Mouse (Mus musculus) hindbrain, embryonic 14.5 days (tissue): Measurements from ENCODE around the gene Hrh3. TPM values are rescaled to one million over a fixed set of nuclear protein-coding genes. Genes with fewer than 3 reads are reported as not detected.

Experiments
- ATAC-seq: fragments of 200-750 bp; cut with Nextera tagmentation; 2 replicates; pipeline ENCODE4 v1.8.0; 2017; ENCODE audit warnings: moderate number of reproducible peaks, mild to moderate bottlenecking, moderate TSS enrichment, moderate library complexity; ENCODE audit not compliant: low FRiP score
- DNase-seq: peaks from one replicate; pipeline ENCODE4 v3.0.0-alpha.2; 2015; ENCODE audit warnings: low spot score
- H3K27ac ChIP-seq: fragments of 300-500 bp; sonication (generic); 2 replicates; pipeline ENCODE4 v1.5.1; 2014; ENCODE audit warnings: mild to moderate bottlenecking, moderate library complexity
- H3K27me3 ChIP-seq: fragments of 300-500 bp; sonication (generic); 2 replicates; pipeline ENCODE4 v1.6.1; 2014; ENCODE audit warnings: mild to moderate bottlenecking, low read length, mixed read lengths; ENCODE audit not compliant: control insufficient read depth, insufficient read depth
- H3K36me3 ChIP-seq: fragments of 300-500 bp; sonication (generic); replicated peaks from 2 replicates; pipeline ENCODE4 v1.6.1; 2014; ENCODE audit not compliant: control insufficient read depth, insufficient read depth
- H3K4me1 ChIP-seq: fragments of 300-500 bp; sonication (generic); replicated peaks from 2 replicates; pipeline ENCODE4 v1.6.1; 2014; ENCODE audit warnings: antibody characterized with exemption, low read length, mixed read lengths; ENCODE audit not compliant: control insufficient read depth, insufficient read depth
- H3K4me2 ChIP-seq: fragments of 300-500 bp; sonication (generic); replicated peaks from 2 replicates; pipeline ENCODE4 v1.6.1; 2014; ENCODE audit warnings: mild to moderate bottlenecking, moderate library complexity
- H3K4me3 ChIP-seq: fragments of 300-500 bp; sonication (generic); replicated peaks from 2 replicates; pipeline ENCODE4 v1.5.1; 2014; ENCODE audit warnings: mild to moderate bottlenecking, low read length
- H3K9ac ChIP-seq: fragments of 300-500 bp; sonication (generic); 2 replicates; pipeline ENCODE4 v1.6.1; 2014
- H3K9me3 ChIP-seq: fragments of 300-500 bp; sonication (generic); 2 replicates; pipeline ENCODE4 v1.6.1; 2016; ENCODE audit warnings: low read length; ENCODE audit not compliant: control insufficient read depth
- WGBS: fragments of 180-500 bp; shearing (Covaris S2); extraction: QIAGEN DNeasy Blood & Tissue Kit; methylation state at CpG from one replicate; pipeline ENCODE4 v1.1.7; 2014; 5-methylcytosine and 5-hydroxymethylcytosine counted together
- polyA plus RNA-seq: library from polyadenylated mRNA; unstranded; fragments of >200 nt; fragmentation: Nextera tagmentation; extraction: Ambion mirVana; gene quantifications from 2 replicates; pipeline ENCODE4 v1.2.1, GENCODE M21; 2014

Hrh3 gene
- polyA plus RNA-seq: 1.4 and 1.7 TPM in 2 replicates

DNA sequence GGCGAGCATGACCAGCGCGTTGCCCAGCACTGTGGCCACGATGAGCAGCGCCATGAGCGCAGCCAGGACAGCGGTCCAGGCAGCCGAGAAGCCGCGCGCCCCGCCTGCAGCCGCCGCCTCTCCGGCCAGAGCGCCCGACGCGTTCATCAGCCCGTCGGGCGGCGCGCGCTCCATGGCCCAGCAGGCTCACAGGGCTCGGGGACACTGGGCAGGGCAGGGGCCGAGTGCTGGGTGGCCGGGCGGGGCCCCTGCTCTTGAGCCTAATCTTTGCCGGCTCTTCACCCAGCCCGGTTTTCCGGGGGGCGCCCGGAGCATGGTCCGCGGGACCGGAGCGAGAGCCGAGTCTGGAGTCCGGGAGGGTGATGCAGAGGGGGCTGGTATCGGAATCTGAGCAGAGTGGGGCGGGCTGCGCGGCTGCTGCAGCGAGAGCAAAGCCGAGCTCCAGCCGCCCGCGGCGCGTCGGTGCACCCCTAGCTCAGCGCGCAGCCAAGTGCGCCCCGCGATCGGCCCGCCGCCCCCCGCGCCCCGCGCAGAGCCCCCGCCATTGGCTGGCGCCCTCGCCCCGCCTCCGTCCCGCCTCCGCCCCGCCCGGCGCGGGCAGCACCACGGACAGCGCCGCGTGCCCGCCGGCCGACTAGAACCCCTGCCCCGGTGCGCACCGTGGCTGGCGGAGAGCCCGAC lies at the start of gene Hrh3:
Gene Hrh3, minus strand, starts transcription at position 511 of the 681 bp plus-strand sequence.
- Histone ChIP-seq H3K4me3 (peak within 1 kb of the TSS; percentile 53), H3K4me1 (peaks cover 9% of the 10 kb centered on the region), H3K9me3 (no peaks in the 10 kb centered on the region), H3K27me3 (peaks cover 39% of the 10 kb centered on the region), H3K36me3 (no peaks in the 10 kb centered on the region), H3K4me2 (peak within 1 kb of the TSS; percentile 97), H3K27ac (no peak within 1 kb of the TSS), H3K9ac (peak within 1 kb of the TSS; percentile 63)
- DNase-seq: peak; percentile 64
- 1% methylated on average over 81 of the region's 87 CpGs for WGBS
- ATAC-seq: peak; percentile 66

DNA sequence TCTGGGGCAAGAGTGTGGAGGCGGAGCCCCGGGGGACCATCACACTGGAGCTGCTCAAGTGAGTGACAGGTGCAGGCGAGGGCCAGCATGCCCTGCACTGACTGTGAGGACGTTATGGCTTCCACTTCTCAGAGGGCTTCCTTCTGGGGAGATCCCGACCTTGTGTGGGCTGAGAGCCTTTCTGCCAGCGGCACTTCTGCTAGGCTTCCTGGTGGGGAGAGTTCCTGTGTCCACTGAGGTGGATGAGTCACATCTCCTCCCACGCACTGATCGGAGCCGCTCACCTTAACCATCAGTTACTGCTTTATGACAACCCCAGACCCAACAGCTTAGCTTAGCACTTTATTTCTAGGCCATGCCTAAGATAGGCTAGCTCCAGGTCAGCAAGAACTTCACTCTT lies 44.3 kb upstream of the Hrh3 start:
- DNase-seq (no peak), ATAC-seq (no peak)
- Histone ChIP-seq H3K27me3 (no peaks in the 10 kb centered on the region), H3K36me3 (peaks cover 96% of the 10 kb centered on the region), H3K4me3 (no peak overlapping the region), H3K4me2 (no peak overlapping the region), H3K4me1 (no peaks in the 10 kb centered on the region), H3K27ac (no peak overlapping the region), H3K9me3 (no peaks in the 10 kb centered on the region), H3K9ac (no peak overlapping the region)
- WGBS: 89% methylated on average over 9 of the region's 9 CpGs

DNA sequence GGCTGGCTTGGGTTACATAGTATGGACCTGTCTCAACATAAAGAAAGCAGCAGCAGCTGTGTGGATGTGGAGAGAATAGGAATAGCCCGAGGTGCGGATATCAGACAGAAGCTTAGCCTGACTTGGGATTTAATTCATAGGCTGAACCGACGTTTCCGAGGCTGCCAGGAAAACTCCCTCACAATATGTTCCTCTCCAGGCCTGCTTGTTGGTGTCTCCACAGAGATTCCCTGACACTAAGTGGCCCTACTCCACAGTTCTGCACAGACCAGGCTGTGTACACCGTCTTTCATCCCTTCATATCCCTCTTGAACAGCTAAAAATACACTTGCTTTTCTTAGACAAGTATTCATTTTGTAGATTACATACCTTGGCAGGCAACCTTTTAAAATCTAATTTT lies 43.1 kb upstream of the Hrh3 start:
- H3K27ac ChIP-seq: no peak overlapping the region
- no peak overlapping the region for H3K4me2 ChIP-seq
- ATAC-seq (no peak), DNase-seq (no peak)
- H3K36me3 ChIP-seq: peaks cover 92% of the 10 kb centered on the region
- no peaks in the 10 kb centered on the region for H3K4me1 ChIP-seq
- H3K27me3 ChIP-seq: no peaks in the 10 kb centered on the region
- H3K9ac ChIP-seq: no peak overlapping the region
- no peaks in the 10 kb centered on the region for H3K9me3 ChIP-seq
- WGBS: 81% methylated on average over 6 of the region's 6 CpGs
- H3K4me3 ChIP-seq: no peak overlapping the region

DNA sequence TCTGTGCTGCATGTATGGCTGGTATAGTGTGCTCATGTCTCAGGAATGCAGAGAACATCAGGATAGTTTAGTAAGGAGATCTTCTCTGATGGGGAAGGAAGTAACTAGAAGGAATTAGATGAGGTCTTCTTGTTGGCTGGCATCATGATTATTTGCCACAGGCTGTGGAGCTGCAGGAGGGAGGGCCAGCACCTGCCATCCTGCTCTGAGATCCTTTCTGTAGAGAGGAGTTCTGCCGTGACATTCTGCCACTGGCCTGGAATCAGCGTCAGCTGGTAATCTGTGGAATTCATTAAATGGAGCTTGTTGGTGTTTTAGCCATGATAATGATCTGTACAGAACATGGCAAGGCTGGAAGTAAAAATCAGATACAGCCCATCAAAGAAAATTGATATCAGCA lies 41.8 kb upstream of the Hrh3 start:
- Histone ChIP-seq H3K4me1 (no peaks in the 10 kb centered on the region), H3K27me3 (no peaks in the 10 kb centered on the region), H3K36me3 (peaks cover 93% of the 10 kb centered on the region), H3K9me3 (no peaks in the 10 kb centered on the region), H3K4me3 (no peak overlapping the region), H3K27ac (no peak overlapping the region), H3K4me2 (no peak overlapping the region), H3K9ac (no peak overlapping the region)
- ATAC-seq (no peak), DNase-seq (no peak)
- WGBS: 86% methylated on average over 2 of the region's 2 CpGs

DNA sequence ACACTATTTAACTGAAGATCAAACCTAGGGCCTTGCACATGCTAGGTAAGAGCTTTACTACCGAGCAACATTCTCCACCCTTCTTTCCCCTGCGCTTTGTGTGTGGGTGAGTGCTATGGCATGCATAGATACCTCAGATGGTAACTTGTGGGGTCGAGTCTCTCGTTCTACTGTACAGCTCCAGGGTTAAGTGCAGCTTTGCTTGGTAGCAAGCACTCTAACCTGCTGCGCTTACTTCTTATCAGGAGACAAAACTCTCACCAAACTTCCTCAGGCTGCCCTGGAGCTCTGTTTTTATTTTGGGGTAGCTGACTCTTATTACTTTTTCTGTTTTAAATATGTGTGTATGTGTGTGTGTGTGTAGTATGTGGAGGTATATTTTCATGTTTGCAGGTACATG lies 31.1 kb upstream of the Hrh3 start:
- ATAC-seq (no peak), DNase-seq (no peak)
- peaks cover 32% of the 10 kb centered on the region for H3K36me3 ChIP-seq
- H3K4me1 ChIP-seq: no peaks in the 10 kb centered on the region; the same call in 1 of the 2 replicates
- WGBS: 83% methylated on average over 5 of the region's 5 CpGs
- H3K9ac ChIP-seq: no peak overlapping the region
- no peak overlapping the region for H3K4me3 ChIP-seq
- H3K27ac ChIP-seq: no peak overlapping the region
- H3K4me2 ChIP-seq: no peak overlapping the region
- H3K9me3 ChIP-seq: no peaks in the 10 kb centered on the region
- H3K27me3 ChIP-seq: no peaks in the 10 kb centered on the region

DNA sequence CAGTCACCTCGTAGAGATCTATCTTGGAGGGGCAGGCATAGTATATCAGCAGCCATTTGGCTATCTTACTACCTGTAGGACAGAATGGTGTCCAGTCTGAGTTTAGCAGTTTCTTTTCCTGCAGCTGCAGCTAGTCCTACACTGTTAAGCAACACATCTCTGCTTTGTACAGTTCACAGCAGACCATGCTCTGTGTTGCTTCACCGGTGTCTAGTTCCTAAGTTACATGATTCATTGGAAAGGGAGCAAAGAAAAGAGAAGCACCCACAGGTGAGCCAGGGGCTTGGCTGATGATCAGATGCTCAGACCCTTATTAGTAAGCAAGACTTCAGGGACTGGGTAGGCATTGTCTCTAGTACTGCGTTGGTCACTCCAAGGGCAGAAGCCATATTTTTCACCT lies 29.6 kb upstream of the Hrh3 start:
- Histone ChIP-seq H3K27me3 (no peaks in the 10 kb centered on the region), H3K4me3 (no peak overlapping the region), H3K36me3 (peaks cover 18% of the 10 kb centered on the region), H3K9ac (no peak overlapping the region), H3K27ac (no peak overlapping the region), H3K9me3 (no peaks in the 10 kb centered on the region), H3K4me1 (no peaks in the 10 kb centered on the region; the same call in 1 of the 2 replicates), H3K4me2 (no peak overlapping the region)
- 88% methylated on average over 3 of the region's 3 CpGs for WGBS
- ATAC-seq (no peak), DNase-seq (no peak)

DNA sequence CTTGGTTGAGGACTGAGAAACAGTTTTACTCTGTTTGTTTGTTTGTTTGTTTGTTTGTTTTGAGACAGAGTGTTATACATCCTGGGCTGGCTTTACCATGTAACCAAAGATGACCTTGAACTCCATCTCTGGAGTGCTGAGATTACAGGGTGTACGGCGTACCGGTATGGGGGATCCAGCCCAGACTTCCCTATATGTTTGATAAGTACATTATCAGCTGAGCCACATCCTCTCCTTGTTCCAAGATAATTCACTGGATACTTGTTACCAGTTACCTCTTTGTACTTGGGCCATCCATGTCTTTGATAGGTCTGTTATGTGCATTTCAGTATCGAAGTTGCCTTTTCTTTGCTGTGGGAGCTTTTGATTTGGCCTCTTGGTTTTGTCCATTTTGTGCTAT lies 28.9 kb upstream of the Hrh3 start:
- ATAC-seq (no peak), DNase-seq (no peak)
- Histone ChIP-seq H3K36me3 (peaks cover 11% of the 10 kb centered on the region), H3K27me3 (no peaks in the 10 kb centered on the region), H3K4me3 (no peak overlapping the region), H3K9me3 (no peaks in the 10 kb centered on the region), H3K4me1 (no peaks in the 10 kb centered on the region; the same call in 1 of the 2 replicates), H3K9ac (no peak overlapping the region), H3K27ac (no peak overlapping the region), H3K4me2 (no peak overlapping the region)
- WGBS: 96% methylated on average over 4 of the region's 4 CpGs

DNA sequence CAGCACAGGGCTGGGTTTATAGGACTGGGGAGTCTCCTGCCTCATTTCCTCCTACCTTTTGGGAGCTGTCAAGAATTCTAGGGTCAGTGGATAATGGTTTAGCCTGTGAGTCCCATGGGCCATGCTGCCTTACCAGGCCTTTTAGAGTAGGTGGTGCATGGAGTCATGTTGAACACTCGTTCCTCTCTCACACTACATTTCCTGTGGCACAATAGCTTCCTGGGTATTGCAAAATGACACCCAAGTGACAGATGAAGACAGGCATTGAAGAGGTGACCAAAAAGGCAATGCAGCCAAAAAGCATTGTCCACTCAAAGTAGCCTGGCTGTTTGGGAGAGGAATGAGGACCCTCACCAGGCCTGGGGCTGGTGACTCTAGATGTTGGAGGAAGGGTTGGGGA lies 23.4 kb upstream of the Hrh3 start:
- no peaks in the 10 kb centered on the region for H3K27me3 ChIP-seq
- H3K9me3 ChIP-seq: no peaks in the 10 kb centered on the region
- no peak overlapping the region for H3K4me3 ChIP-seq
- peaks cover 10% of the 10 kb centered on the region for H3K4me1 ChIP-seq
- ATAC-seq: no peak
- no peak overlapping the region for H3K4me2 ChIP-seq
- peaks cover 5% of the 10 kb centered on the region; the same call in 1 of the 2 replicates for H3K36me3 ChIP-seq
- DNase-seq: no peak
- H3K27ac ChIP-seq: no peak overlapping the region
- 43% methylated on average over 1 of the region's 1 CpGs for WGBS
- peak overlapping the region; percentile 16; the same call in 1 of the 2 replicates for H3K9ac ChIP-seq

DNA sequence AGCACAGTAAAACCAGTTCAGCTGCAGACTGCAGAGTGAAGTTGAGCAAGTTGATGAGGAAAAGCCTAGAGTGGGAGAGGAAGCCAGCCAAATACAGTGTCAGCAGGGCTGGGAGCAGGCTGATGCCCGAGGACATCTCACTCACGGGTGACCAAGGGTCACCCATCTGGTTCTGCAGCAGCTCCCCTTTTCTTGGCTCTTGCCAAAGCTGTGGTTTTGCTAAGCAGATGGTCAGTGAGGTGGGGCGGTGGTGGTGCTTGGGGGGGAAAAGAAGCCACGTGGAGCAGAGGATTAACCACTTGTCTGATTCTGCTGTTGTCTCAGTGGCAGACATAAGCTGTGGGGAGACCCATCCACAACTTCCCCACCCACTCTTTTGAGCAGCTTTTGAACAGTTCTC lies 21.9 kb upstream of the Hrh3 start:
- ATAC-seq: no peak
- Histone ChIP-seq H3K4me1 (peaks cover 10% of the 10 kb centered on the region; the same call in 1 of the 2 replicates), H3K27ac (no peak overlapping the region), H3K9ac (no peak overlapping the region), H3K36me3 (peaks cover 5% of the 10 kb centered on the region; the same call in 1 of the 2 replicates), H3K4me2 (no peak overlapping the region), H3K4me3 (no peak overlapping the region), H3K9me3 (no peaks in the 10 kb centered on the region), H3K27me3 (no peaks in the 10 kb centered on the region)
- no peak for DNase-seq
- WGBS: 13% methylated on average over 4 of the region's 4 CpGs
